Mouse (Mus musculus) G1E (cell line): ENCODE results near the gene Cmpk1. TPM values are rescaled to one million over a fixed set of nuclear protein-coding genes. Genes with fewer than 3 reads are reported as not detected.

Source experiments
- ATAC-seq: 2 replicates; pipeline ENCODE4 v1.8.0; 2016; ENCODE audit warnings: mild to moderate bottlenecking; ENCODE audit not compliant: insufficient number of reproducible peaks, poor library complexity, low FRiP score, severe bottlenecking; ENCODE audit errors: extremely low read depth
- DNase-seq: peaks from one replicate; pipeline ENCODE4 v3.0.0; 2012; ENCODE audit warnings: low spot score
- H3K27me3 ChIP-seq: 2 replicates; pipeline ENCODE4 v1.6.1; 2012; ENCODE audit warnings: mild to moderate bottlenecking, low read length, inconsistent platforms; ENCODE audit not compliant: insufficient read depth
- H3K36me3 ChIP-seq: replicated peaks from 2 replicates; pipeline ENCODE3; 2012; ENCODE audit warnings: mild to moderate bottlenecking, inconsistent platforms
- H3K4me1 ChIP-seq: 2 replicates; pipeline ENCODE4 v1.6.1; 2012; ENCODE audit warnings: low read depth, low read length, inconsistent platforms, mixed read lengths; ENCODE audit not compliant: insufficient read depth
- H3K4me3 ChIP-seq: 2 replicates; pipeline ENCODE4 v1.5.1; 2012; ENCODE audit warnings: low read depth, mild to moderate bottlenecking, inconsistent platforms, low read length, moderate library complexity, mixed read lengths
- H3K9me3 ChIP-seq: replicated peaks from 2 replicates; pipeline ENCODE4 v1.6.1; 2012; ENCODE audit warnings: inconsistent platforms
- CTCF ChIP-seq: IDR thresholded peaks from 2 replicates; pipeline ENCODE4 v1.5.1; 2012; ENCODE audit warnings: low read depth, low read length, inconsistent platforms, mixed read lengths
- GATA1 ChIP-seq: IDR thresholded peaks from 2 replicates; pipeline ENCODE4 v1.6.1; 2012; ENCODE audit warnings: borderline replicate concordance, low read length, inconsistent platforms, mixed read lengths
- GATA2 ChIP-seq: IDR thresholded peaks from 2 replicates; pipeline ENCODE4 v1.6.1; 2012; ENCODE audit warnings: low read depth, low read length, inconsistent platforms, borderline replicate concordance
- POLR2AphosphoS5 ChIP-seq: IDR thresholded peaks from 2 replicates; pipeline ENCODE4 v1.6.1; 2012; ENCODE audit warnings: low read depth, low read length, inconsistent platforms; ENCODE audit not compliant: insufficient replicate concordance
- TAL1 ChIP-seq: conservative IDR thresholded peaks from 2 replicates; pipeline ENCODE4 v1.6.1; 2012; ENCODE audit warnings: low read depth, low read length, inconsistent platforms, mixed read lengths
- polyA plus RNA-seq: library from polyadenylated mRNA; stranded (reverse); fragments of >175 nt; gene quantifications from 2 replicates; pipeline ENCODE4 v1.2.3, GENCODE M21; 2012
- total RNA-seq, 2 experiments: library from RNA; stranded (forward) in 1 of 2; stranded (reverse) in 1 of 2; fragments of 200-1000 nt in 1 of 2; fragments of >200 nt in 1 of 2; fragmentation: Nextera tagmentation in 1 of 2; gene quantifications; 2 replicates each; pipeline ENCODE4 v1.2.3; 2014 to 2017

The Cmpk1 gene
- total and polyA plus RNA-seq, 3 experiments, result 39.9 to 132 (median 47.3) TPM

GRCm38 (mm10) chr4:114929155-114929554 lies 57.9 kb downstream of the Cmpk1 start:
- no peaks in the 10 kb centered on the region for H3K4me1 ChIP-seq
- no peak overlapping the region for H3K4me3 ChIP-seq
- H3K36me3 ChIP-seq, result no peaks in the 10 kb centered on the region
- peaks cover 14% of the 10 kb centered on the region for H3K9me3 ChIP-seq
- H3K27me3 ChIP-seq, result peaks cover 8% of the 10 kb centered on the region
- DNase-seq (no peak), ATAC-seq (no peak)
- TF ChIP-seq TAL1, result no peak

DNA sequence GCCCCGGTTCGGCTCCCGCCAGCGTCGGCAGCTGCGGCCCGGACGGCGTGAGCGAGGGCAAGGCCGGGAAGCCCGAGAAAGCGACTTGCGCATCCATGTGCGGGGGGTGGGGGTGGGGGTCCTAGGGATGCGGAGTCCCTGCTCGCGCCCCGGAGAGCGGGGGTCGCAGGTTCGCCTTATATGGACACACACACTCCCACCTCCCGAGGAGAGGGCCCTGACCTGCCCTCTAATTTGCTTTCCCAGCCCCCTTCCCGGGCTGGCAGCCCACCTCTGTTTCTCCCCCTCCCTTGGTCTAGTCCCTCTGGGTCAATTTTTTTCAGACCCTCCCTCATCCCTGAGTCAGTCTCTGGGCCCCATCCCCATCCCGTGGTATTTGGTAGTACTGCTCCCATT lies 61.1 kb downstream of the Cmpk1 start, which contains the start of gene Foxe3:
Foxe3 (minus strand) TSS at position 97 of the 396 bp plus-strand sequence.
- TF ChIP-seq CTCF (no peak), GATA1 (no peak), POLR2AphosphoS5 (no peak), TAL1 (no peak)
- no peaks in the 10 kb centered on the region for H3K36me3 ChIP-seq
- peak within 1 kb of the TSS; percentile 9; the same call in 1 of the 2 replicates for H3K4me3 ChIP-seq
- peaks cover 7% of the 10 kb centered on the region for H3K27me3 ChIP-seq
- no peaks in the 10 kb centered on the region for H3K4me1 ChIP-seq
- ATAC-seq (no peak), DNase-seq (no peak)
- H3K9me3 ChIP-seq, result peaks cover 14% of the 10 kb centered on the region

DNA sequence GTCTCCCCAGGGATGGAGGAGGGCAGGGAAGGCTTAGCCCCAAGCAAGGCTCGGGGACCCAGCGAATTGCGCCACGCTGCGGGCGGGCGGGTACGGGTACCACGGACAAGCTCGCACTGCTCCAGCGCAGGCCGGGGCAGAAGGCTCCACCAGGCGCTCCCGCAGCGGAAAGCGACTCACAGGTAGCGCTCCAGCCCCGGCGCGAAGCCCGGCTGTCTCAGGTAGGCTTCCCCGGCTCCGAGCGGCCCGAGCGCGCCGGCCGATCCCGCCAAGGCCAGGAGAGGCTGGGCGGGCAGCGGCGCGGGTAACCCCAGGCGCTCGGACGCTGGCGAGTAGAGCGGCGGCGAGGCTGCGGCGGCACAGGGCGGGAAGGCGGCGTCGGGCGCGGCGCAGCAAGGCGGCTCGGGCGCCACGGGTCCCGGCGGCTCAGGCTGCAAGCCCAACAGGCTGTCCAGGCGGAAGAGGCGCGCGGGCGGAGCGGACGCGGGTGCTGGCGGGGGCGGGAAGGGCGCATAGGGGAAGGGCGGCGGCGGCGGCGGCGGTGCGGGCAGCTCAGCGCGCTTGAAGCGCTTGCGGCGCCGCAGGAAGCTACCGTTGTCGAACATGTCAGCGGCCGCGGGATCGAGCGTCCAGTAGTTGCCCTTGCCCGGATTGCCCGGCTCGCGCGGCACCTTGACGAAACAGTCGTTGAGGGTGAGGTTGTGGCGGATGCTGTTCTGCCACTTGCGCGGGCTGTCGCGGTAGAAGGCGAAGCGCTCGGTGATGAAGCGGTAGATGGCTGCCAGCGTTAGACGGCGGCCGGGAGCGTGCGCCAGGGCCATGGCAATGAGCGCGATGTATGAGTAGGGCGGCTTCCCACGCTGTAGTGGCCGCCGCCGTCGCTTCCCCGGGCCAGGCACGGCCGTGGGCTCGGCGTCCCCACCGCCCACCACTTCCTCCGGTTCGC lies 61.8 kb downstream of the Cmpk1 start:
- no peak for ATAC-seq
- Histone ChIP-seq H3K9me3 (peaks cover 14% of the 10 kb centered on the region), H3K36me3 (no peaks in the 10 kb centered on the region), H3K4me1 (no peaks in the 10 kb centered on the region), H3K4me3 (peak overlapping the region; percentile 9; the same call in 1 of the 2 replicates), H3K27me3 (peaks cover 4% of the 10 kb centered on the region)
- no peak for DNase-seq
- TF ChIP-seq TAL1 (no peak), CTCF (no peak), GATA2 (no peak), POLR2AphosphoS5 (no peak), GATA1 (no peak)

- Histone ChIP-seq H3K4me1 (peaks cover 12% of the 10 kb centered on the region; the same call in 1 of the 2 replicates), H3K9me3 (no peaks in the 10 kb centered on the region), H3K36me3 (peaks cover 37% of the 10 kb centered on the region), H3K27me3 (0 out of 2 replicates have a peak, but pooled peaks cover 3% of the 10 kb centered on the region), H3K4me3 (no peak overlapping the region)
- no peak for ATAC-seq
- TF ChIP-seq TAL1 (no peak), CTCF (peak; percentile 26; the same call in 1 of the 2 replicates)
- DNase-seq, result no peak
Measured at GRCm38 (mm10) chr4:114917091-114917490, 70.0 kb downstream of the Cmpk1 start.

DNA sequence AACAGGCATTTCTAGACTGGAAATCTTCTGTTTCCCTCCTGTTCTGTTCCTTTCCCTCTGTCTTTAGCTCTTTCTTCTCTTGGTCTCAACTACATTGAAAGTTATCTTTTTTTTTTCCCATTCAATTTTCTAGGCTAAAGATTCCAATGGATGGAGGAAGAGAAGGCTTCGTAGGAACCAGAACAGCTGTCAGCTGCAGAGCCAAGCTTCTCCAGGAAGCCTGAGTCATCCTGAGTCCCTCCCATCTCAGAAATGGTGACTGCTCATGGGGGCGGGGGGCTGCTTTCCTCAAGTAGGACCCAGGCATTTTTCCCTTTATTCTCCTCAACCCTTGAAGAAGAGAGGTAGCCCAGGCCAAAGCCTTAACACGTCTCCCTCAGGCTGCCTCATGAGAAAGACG lies 71.0 kb downstream of the Cmpk1 start:
- no peaks in the 10 kb centered on the region for H3K9me3 ChIP-seq
- TF ChIP-seq GATA2 (no peak), POLR2AphosphoS5 (no peak), GATA1 (no peak), CTCF (no peak), TAL1 (no peak)
- DNase-seq (no peak), ATAC-seq (no peak)
- H3K4me1 ChIP-seq, result peaks cover 12% of the 10 kb centered on the region; the same call in 1 of the 2 replicates
- no peak overlapping the region for H3K4me3 ChIP-seq
- H3K27me3 ChIP-seq, result 0 out of 2 replicates have a peak, but pooled peaks cover 3% of the 10 kb centered on the region
- H3K36me3 ChIP-seq, result peaks cover 37% of the 10 kb centered on the region

DNA sequence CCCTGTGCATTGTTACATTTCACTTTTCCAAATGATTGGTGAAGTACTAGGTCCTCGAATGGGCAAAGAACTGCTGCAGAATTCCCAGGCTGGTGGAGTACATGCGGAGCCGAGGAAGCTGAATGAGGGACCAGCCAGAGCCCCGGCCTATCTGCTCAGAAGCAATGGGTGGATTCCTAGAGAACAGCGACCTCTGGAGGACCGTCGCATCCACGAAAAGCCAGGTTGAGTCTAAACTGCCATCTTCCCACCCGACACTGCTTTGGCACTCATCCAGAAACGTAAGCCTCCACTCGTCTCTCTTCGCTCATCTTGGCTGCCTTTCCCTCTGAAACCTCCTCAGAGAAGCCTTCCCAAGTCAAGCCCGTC lies 73.5 kb downstream of the Cmpk1 start:
- DNase-seq (no peak), ATAC-seq (no peak)
- Histone ChIP-seq H3K4me1 (peaks cover 22% of the 10 kb centered on the region), H3K4me3 (no peak overlapping the region), H3K27me3 (0 out of 2 replicates have a peak, but pooled peaks cover 3% of the 10 kb centered on the region), H3K36me3 (peaks cover 33% of the 10 kb centered on the region), H3K9me3 (peaks cover 9% of the 10 kb centered on the region)
- TF ChIP-seq CTCF (0 out of 2 replicates have a peak, but pooled peaks have one; percentile 13), POLR2AphosphoS5 (no peak)
